Mouse (Mus musculus): ENCODE measurements at regions not wholly inside any gene's neighbourhood (a gene's known extent, or its start where the extent isn't known, plus 50 kb on each side); places are given as distances from the start of the nearest gene placed in this dataset.
A peak's percentile ranks its signal among the peaks of the same experiment; 100 is the strongest.

DNA sequence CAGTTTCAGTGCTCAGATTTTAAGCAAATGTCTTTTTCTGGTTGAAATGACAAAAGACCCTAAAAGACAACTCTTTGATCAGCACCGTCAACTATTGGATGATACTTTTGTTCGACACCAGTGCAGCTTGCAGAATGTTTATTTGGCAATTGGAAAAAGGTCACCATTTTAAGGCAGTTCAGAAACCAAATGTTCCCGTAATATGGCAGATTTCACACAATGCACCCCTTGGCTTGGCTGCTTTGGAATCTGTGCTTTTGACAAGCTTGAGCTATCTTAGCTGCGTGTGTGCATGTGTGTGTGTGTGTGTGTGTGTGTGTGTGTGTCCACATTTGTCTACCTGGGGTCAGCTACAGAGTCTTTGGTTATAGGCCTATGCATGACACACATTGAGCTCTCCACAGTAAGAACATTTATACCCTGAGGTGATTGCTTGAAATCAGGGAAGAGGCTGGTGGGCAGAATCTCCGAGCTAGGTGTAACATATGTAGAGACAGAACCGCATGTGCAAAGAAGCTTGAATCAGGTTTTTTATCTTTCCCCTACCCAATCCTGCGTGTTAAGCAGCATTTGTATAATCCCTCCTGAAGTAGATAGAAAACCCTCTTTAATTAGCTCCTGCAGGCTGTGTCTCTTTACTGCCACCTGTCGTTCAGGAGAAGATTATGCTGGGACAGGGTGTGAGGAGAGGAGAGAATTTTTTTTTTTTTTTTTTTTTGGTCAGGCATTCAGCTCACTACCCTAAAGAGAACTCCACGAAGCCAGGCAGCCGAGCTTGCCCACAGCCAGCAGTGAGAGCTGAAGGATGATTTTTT lies 85.1 kb upstream of the Arrdc4 start:
- WGBS: 48% methylated on average over 10 of the region's 10 CpGs
- H3K9me3 ChIP-seq (replicated peaks): no peaks in the 10 kb centered on the region
- H3K36me3 ChIP-seq: no peaks in the 10 kb centered on the region
- no peak overlapping the region for H3K9ac ChIP-seq (replicated peaks)
- no peaks in the 10 kb centered on the region for H3K27me3 ChIP-seq (replicated peaks)
- H3K27ac ChIP-seq (replicated peaks): no peak overlapping the region
- no peak for ATAC-seq (ENCODE audit: low FRiP score)
- no peak overlapping the region for H3K4me2 ChIP-seq
- no peak overlapping the region for H3K4me3 ChIP-seq (replicated peaks)
- no peaks in the 10 kb centered on the region for H3K4me1 ChIP-seq

DNA sequence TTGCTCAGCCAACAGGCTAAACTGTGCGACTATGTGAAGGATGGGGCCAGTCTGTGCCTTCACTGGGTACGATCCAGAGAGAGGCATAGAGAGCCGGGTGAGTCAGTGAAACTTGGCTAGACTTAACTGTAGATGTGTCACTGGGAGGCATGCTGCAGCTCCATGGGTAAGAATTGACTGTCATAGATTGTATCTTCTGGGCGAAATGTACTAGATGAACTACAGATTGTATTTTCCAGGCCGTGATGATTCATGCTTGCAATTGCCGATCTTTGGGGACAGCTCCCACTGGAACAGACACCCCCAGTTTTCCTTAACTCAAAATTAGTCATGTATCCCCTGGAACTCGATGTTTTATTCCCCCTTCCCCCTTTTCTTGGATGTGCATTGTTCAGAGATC lies 84.5 kb upstream of the Arrdc4 start:
- H3K4me2 ChIP-seq: no peak overlapping the region
- H3K4me1 ChIP-seq: no peaks in the 10 kb centered on the region
- no peak for ATAC-seq (ENCODE audit: low FRiP score)
- H3K27me3 ChIP-seq (replicated peaks): no peaks in the 10 kb centered on the region
- H3K27ac ChIP-seq (replicated peaks): no peak overlapping the region
- H3K9me3 ChIP-seq (replicated peaks): no peaks in the 10 kb centered on the region
- H3K9ac ChIP-seq (replicated peaks): no peak overlapping the region
- no peak overlapping the region for H3K4me3 ChIP-seq (replicated peaks)
- 89% methylated on average over 7 of the region's 7 CpGs for WGBS
- H3K36me3 ChIP-seq: no peaks in the 10 kb centered on the region

DNA sequence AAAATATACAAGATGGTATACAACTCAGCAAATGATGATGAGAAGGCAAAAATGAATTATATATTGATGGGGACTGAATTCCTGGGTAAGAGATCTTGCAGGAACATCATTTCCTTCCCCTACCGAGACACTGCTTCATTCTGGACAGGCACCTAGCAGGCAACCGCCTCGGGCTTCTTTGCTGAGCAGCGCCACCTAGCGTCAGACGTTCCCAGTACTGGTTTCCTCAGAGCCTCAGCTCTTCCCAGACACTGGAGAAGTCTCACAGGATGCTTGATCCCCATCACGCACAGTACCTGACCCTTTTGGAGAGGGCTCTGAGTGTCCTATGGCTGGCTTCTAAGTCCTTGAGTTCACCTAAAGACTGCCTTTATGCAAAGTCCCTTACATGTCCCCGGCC lies 80.8 kb upstream of the Arrdc4 start:
- Histone ChIP-seq H3K27me3 (replicated peaks) (no peaks in the 10 kb centered on the region), H3K9ac (replicated peaks) (no peak overlapping the region), H3K4me3 (replicated peaks) (no peak overlapping the region), H3K9me3 (replicated peaks) (no peaks in the 10 kb centered on the region), H3K36me3 (no peaks in the 10 kb centered on the region), H3K4me2 (no peak overlapping the region), H3K27ac (replicated peaks) (no peak overlapping the region), H3K4me1 (no peaks in the 10 kb centered on the region)
- WGBS: 17% methylated on average over 8 of the region's 8 CpGs
- peak; percentile 81; the same call in 1 of the 2 replicates for ATAC-seq (ENCODE audit: low FRiP score)

- no peaks in the 10 kb centered on the region for H3K36me3 ChIP-seq
- no peak for ATAC-seq (ENCODE audit: low FRiP score)
- no peak overlapping the region for H3K27ac ChIP-seq (replicated peaks)
- H3K4me1 ChIP-seq: no peaks in the 10 kb centered on the region
- 0 out of 2 replicates have a peak, but pooled peaks cover 9% of the 10 kb centered on the region for H3K27me3 ChIP-seq (replicated peaks)
- no peak overlapping the region for H3K4me2 ChIP-seq
- no peaks in the 10 kb centered on the region for H3K9me3 ChIP-seq (replicated peaks)
- H3K4me3 ChIP-seq (replicated peaks): no peak overlapping the region
- no peak overlapping the region for H3K9ac ChIP-seq (replicated peaks)
- WGBS: 81% methylated on average over 2 of the region's 2 CpGs
Observed at GRCm38 (mm10) chr7:68824399-68824798, 75.4 kb upstream of the Arrdc4 start.

DNA sequence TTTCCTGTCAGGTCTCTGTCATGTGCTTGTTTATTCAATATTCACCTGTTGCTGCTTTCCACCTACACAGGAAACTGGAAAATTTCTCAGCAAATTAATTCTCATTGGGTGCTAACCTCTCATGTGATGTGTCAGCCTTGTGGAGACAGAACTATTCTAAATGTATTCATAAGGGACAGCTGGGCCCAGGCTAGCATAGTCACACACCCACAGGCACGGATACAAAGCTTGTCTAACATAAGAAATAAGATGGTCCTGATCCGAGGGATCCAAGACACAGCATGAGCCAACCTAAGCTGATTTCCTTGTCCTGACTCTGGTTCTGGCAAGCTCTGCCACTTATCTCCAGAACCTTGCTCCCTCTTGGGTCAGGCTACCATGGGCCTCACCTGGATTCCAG lies 74.6 kb upstream of the Arrdc4 start:
- H3K27ac ChIP-seq (replicated peaks): no peak overlapping the region
- 0 out of 2 replicates have a peak, but pooled peaks cover 9% of the 10 kb centered on the region for H3K27me3 ChIP-seq (replicated peaks)
- no peaks in the 10 kb centered on the region for H3K9me3 ChIP-seq (replicated peaks)
- WGBS: 79% methylated on average over 2 of the region's 2 CpGs
- no peaks in the 10 kb centered on the region for H3K36me3 ChIP-seq
- H3K9ac ChIP-seq (replicated peaks): no peak overlapping the region
- H3K4me1 ChIP-seq: no peaks in the 10 kb centered on the region
- ATAC-seq (ENCODE audit: low FRiP score): no peak; the same call in 1 of the 2 replicates
- no peak overlapping the region for H3K4me3 ChIP-seq (replicated peaks)
- H3K4me2 ChIP-seq: no peak overlapping the region

GRCm38 (mm10) chr7:68823189-68823588 lies 74.1 kb upstream of the Arrdc4 start:
- Histone ChIP-seq H3K4me1 (no peaks in the 10 kb centered on the region), H3K9me3 (replicated peaks) (no peaks in the 10 kb centered on the region), H3K4me3 (replicated peaks) (no peak overlapping the region), H3K36me3 (no peaks in the 10 kb centered on the region), H3K27me3 (replicated peaks) (0 out of 2 replicates have a peak, but pooled peaks cover 9% of the 10 kb centered on the region), H3K9ac (replicated peaks) (no peak overlapping the region), H3K4me2 (no peak overlapping the region), H3K27ac (replicated peaks) (no peak overlapping the region)
- peak; percentile 69 for ATAC-seq (ENCODE audit: low FRiP score)
- 6% methylated on average over 7 of the region's 7 CpGs for WGBS

DNA sequence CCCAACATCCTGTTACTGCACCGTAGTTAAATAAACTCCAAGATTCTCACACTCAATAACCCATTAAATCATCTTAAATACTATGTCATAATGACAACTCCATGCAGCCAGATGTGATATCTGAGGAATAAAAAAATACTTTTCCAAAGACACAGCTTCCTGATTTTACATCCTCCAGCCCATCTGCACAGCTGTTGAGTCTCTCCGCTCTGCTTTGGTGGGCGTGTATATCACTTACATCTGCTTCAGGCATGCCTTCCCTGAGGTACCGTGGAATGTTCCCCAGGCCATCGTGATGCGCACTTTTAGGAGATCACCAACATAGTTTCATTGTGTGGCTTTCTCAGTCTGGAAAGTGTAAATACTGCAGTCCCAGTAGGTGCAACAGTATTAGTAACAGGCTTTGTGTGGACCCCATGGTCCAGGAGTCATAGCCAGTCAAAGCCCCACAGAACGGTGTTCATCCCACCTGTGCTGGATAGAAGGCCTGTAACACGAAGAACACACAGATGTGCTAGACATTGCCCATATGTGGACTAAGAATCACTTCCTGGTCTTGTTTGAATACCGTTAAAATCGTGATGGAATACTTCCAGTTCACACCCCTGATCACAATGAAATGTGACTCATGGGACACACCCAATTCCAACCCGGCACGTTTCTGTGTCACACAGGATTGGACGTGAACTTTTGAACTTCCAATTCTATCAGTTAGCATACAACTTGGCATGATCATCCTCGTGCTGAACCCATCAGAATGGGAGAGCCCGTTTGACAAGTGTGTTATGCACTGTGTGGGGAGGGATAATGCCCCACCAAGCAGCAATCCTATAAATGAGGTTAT lies 66.0 kb upstream of the Arrdc4 start:
- no peak for ATAC-seq (ENCODE audit: low FRiP score)
- 84% methylated on average over 15 of the region's 15 CpGs for WGBS
- no peak overlapping the region for H3K4me2 ChIP-seq

GRCm38 (mm10) chr7:68809782-68810181 lies 60.7 kb upstream of the Arrdc4 start:
- no peak overlapping the region for H3K4me3 ChIP-seq (replicated peaks)
- no peak overlapping the region for H3K9ac ChIP-seq (replicated peaks)
- no peak for ATAC-seq (ENCODE audit: low FRiP score)
- H3K36me3 ChIP-seq: no peaks in the 10 kb centered on the region
- H3K4me2 ChIP-seq: no peak overlapping the region
- no peak overlapping the region for H3K27ac ChIP-seq (replicated peaks)
- no peaks in the 10 kb centered on the region for H3K27me3 ChIP-seq (replicated peaks)
- no peaks in the 10 kb centered on the region for H3K4me1 ChIP-seq
- 47% methylated on average over 8 of the region's 8 CpGs for WGBS
- H3K9me3 ChIP-seq (replicated peaks): no peaks in the 10 kb centered on the region

More for the DNA sequence above, 66.0 kb upstream of the Arrdc4 start:
- no peaks in the 10 kb centered on the region for H3K4me1 ChIP-seq
- H3K9me3 ChIP-seq (replicated peaks): no peaks in the 10 kb centered on the region
- H3K27me3 ChIP-seq (replicated peaks): no peaks in the 10 kb centered on the region
- no peak overlapping the region for H3K9ac ChIP-seq (replicated peaks)
- no peaks in the 10 kb centered on the region for H3K36me3 ChIP-seq
- no peak overlapping the region for H3K4me3 ChIP-seq (replicated peaks)
- H3K27ac ChIP-seq (replicated peaks): no peak overlapping the region

Data from neural tube, embryonic 15.5 days (tissue).